Mouse (Mus musculus): ENCODE data around the gene Ubr2. TPM values are rescaled to one million over a fixed set of nuclear protein-coding genes. Genes with fewer than 3 reads are reported as not detected.
A peak's percentile ranks its signal among the peaks of the same experiment; 100 is the strongest.

Gene Ubr2
- total and polyA plus RNA-seq, 3 experiments = 15.3 to 353 (median 33.8) TPM

DNA sequence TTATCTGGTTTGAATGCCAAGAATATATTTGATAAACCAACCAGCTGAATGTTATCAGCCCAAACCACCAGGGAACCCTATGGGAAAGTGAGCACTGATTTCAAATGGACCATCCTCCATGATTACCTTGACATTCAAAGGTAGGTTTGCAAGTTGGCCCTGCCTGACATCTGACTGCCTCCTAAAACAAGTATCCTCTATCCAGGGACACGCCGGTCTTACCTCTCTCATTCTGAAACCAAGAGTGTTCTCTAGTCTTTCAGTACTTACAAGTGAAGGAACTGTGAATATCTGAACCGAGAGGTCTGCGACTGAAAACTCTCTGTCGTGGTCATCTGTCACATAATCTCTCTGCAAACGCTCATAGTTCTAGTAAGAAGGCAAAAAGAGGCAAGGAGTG lies 30.3 kb downstream of the Ubr2 start:
- TF ChIP-seq NELFE (IDR thresholded peaks at IDR 0.05; ENCODE audit: low read depth, low read length) (no peak), JUND (IDR thresholded peaks at IDR 0.05; ENCODE audit: low read depth, low read length) (no peak), RCOR1 (IDR thresholded peaks at IDR 0.05; ENCODE audit: low read depth, low read length) (no peak), UBTF (IDR thresholded peaks at IDR 0.05; ENCODE audit: borderline replicate concordance, insufficient read depth, low read depth, low read length) (no peak), USF1 (IDR thresholded peaks at IDR 0.05; ENCODE audit: low read depth, low read length) (no peak)
- Histone ChIP-seq H3K4me1 (ENCODE audit: control insufficient read depth in 1 of 2, insufficient read depth in 2 of 2, low read length in 2 of 2) (no peaks in the 10 kb centered on the region), H3K9me3 (replicated peaks; ENCODE audit: insufficient read depth, low read length) (no peaks in the 10 kb centered on the region), H3K4me3 (ENCODE audit: control insufficient read depth in 1 of 2, insufficient read depth in 1 of 2, low read depth in 2 of 2, low read length in 2 of 2) (no peak overlapping the region), H3K27ac (ENCODE audit: control insufficient read depth, low read depth, low read length) (no peak overlapping the region), H3K27me3 (ENCODE audit: control insufficient read depth in 1 of 2, insufficient read depth in 2 of 2, low read length in 2 of 2) (no peaks in the 10 kb centered on the region), H3K9ac (ENCODE audit: control insufficient read depth, low read depth, low read length, poor library complexity, severe bottlenecking) (no peak overlapping the region), H3K79me2 (ENCODE audit: control insufficient read depth, insufficient read depth, low read length, poor library complexity) (no peaks in the 10 kb centered on the region), H3K36me3 (ENCODE audit: control insufficient read depth in 1 of 2, insufficient read depth in 2 of 2, low read length in 2 of 2) (peaks cover 0 to 34% of the 10 kb centered on the region in 2 experiments; a peak in 2 of 4 replicates)
- DNase-seq (ENCODE audit: low read depth, low spot score) = no peak

DNA sequence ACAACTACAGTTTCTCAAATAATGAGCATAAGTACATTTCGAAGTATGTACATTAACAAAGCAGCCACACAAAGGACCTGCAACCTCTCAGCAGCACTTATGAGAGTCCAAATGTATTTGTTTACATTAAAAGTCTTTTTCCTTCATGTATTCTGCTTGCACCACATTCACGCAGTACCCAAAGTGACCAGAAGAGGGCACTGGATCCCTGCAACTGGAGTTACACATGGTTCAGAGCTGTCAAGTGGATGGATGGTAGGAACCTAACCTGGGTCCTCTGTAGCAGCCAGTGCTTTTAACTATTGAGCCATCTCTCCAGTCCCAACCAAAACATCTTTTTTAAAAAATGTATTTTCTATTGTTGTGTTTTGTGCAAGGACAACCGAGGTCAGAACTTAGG lies 35.2 kb downstream of the Ubr2 start:
- Histone ChIP-seq H3K9ac (ENCODE audit: control insufficient read depth, low read depth, low read length, poor library complexity, severe bottlenecking) (no peak overlapping the region), H3K4me1 (ENCODE audit: control insufficient read depth in 1 of 2, insufficient read depth in 2 of 2, low read length in 2 of 2) (no peaks in the 10 kb centered on the region), H3K27ac (ENCODE audit: control insufficient read depth, low read depth, low read length) (no peak overlapping the region), H3K36me3 (ENCODE audit: control insufficient read depth in 1 of 2, insufficient read depth in 2 of 2, low read length in 2 of 2) (peaks cover 0 to 33% of the 10 kb centered on the region in 2 experiments; a peak in 2 of 4 replicates), H3K27me3 (ENCODE audit: control insufficient read depth in 1 of 2, insufficient read depth in 2 of 2, low read length in 2 of 2) (no peaks in the 10 kb centered on the region), H3K4me3 (ENCODE audit: control insufficient read depth in 1 of 2, insufficient read depth in 1 of 2, low read depth in 2 of 2, low read length in 2 of 2) (no peak overlapping the region), H3K9me3 (replicated peaks; ENCODE audit: insufficient read depth, low read length) (no peaks in the 10 kb centered on the region), H3K79me2 (ENCODE audit: control insufficient read depth, insufficient read depth, low read length, poor library complexity) (no peaks in the 10 kb centered on the region)
- DNase-seq (ENCODE audit: low read depth, low spot score) = peak; percentile 83
- TF ChIP-seq RAD21 (IDR thresholded peaks at IDR 0.05; ENCODE audit: low read depth, low read length) (peak; percentile 69), CHD1 (IDR thresholded peaks at IDR 0.05; ENCODE audit: low read depth, low read length) (no peak), ZC3H11A (IDR thresholded peaks at IDR 0.05; ENCODE audit: low read depth, low read length) (peak; percentile 50; the same call in 1 of the 2 replicates), KAT2A (conservative IDR thresholded peaks at IDR 0.05; ENCODE audit: low read depth, low read length) (no peak), SMC3 (IDR thresholded peaks at IDR 0.05; ENCODE audit: low read depth, low read length) (peak; percentile 67), MAX (IDR thresholded peaks at IDR 0.05; ENCODE audit: low read length) (peak; percentile 28; the same call in 1 of the 2 replicates), CTCF (IDR thresholded peaks at IDR 0.05 in 2 of 3, conservative IDR thresholded peaks at IDR 0.05 in 1 of 3; ENCODE audit: control insufficient read depth in 1 of 3, insufficient read depth in 1 of 3, low read depth in 2 of 3, low read length in 3 of 3, poor library complexity in 1 of 3, severe bottlenecking in 1 of 3) (peak; percentile 80 to 98 (median 81)), EP300 (IDR thresholded peaks at IDR 0.05; ENCODE audit: low read depth in 1 of 2, low read length in 2 of 2) (no peak), SIN3A (IDR thresholded peaks at IDR 0.05; ENCODE audit: low read length) (peak; percentile 39; the same call in 1 of the 2 replicates), MXI1 (IDR thresholded peaks at IDR 0.05; ENCODE audit: low read depth, low read length) (peak; percentile 81; the same call in 1 of the 2 replicates), MYC (IDR thresholded peaks at IDR 0.05; ENCODE audit: low read depth, low read length) (peak; percentile 73), ZKSCAN1 (IDR thresholded peaks at IDR 0.05; ENCODE audit: low read depth, low read length) (no peak), TCF12 (IDR thresholded peaks at IDR 0.05; ENCODE audit: low read depth, low read length) (no peak), TBP (IDR thresholded peaks at IDR 0.05; ENCODE audit: low read depth, low read length) (no peak)

Measured in MEL (cell line).